Mouse (Mus musculus) mouse embryonic stem cell (cell line): ENCODE measurements around the gene H2-D1.
"Not testable (repeated sequence)": the region's sequence is repeated elsewhere in the genome, so short reads cannot be mapped to it uniquely, and the experiment has no call there.

Source experiments
- in situ Hi-C, 2 experiments: fragments of 300-500 bp; cut with MboI; formaldehyde crosslinking; loops; 1 replicate in 1 of 2; 3 replicates in 1 of 2; pipeline ENCODE4 v1.14.3; 2019 to 2020; ENCODE audit warnings: low sequenced_read_pairs in 2 of 2, low pct_unique_long_range_greater_than_20kb in 1 of 2, mixed read lengths in 1 of 2; ENCODE audit not compliant: unreplicated experiment in 1 of 2

The H2-D1 gene

DNA sequence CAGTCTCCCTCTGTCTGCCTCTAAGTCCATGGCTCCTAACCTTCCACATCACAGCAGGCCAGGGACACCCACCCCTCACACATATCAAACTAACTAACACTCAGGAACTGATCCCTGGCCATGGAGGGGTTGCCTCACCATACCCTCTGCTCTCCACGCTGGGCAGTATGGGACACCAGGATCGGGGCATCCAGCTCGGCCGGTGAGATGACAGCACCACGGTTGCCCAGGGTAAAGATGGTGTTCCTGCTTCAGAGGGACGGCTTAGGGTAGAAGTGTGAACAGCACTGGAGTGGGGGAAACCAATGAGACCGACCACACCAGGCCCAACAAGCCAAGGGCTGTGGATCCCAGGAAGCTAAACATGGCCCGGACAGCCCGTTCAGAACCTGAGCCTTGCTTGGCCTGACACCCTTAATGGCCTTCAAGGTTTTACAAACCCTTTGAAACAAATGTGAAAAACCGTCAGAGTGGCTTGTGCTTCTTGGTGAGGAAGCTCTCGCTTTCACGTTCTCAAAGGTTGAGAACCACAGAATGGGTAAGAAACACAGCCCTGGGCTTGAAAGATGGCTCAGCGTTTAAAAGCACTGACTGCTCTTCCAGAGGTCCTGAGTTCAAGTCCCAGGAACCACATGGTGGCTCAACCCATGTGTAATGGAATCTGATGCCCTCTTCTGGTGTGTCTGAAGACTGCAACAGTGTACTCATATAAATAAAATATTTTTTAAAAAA is 16.6 kb downstream of the H2-D1 start:
- in situ Hi-C loops, result no loop called here

DNA sequence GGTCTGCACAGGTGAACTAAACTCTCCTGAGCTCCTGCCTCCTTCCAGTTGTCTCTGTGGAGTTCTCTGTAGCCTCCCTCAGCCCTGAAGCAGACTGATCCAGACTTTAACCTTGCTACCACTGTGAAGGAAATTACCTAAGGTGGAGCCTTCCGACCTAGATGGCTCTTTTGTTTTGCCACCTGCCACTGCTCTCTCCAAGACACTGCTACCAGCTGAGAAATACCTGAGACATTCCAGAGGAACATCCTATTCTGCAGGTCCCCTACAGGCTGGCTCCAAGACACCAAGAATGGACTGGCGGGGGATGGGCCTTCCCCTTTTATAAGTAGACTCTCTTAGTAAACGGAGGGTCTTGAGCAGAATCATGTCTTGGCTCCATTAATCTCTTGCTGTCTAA is 17.7 kb downstream of the H2-D1 start:
- in situ Hi-C loops, result no loop called here

DNA sequence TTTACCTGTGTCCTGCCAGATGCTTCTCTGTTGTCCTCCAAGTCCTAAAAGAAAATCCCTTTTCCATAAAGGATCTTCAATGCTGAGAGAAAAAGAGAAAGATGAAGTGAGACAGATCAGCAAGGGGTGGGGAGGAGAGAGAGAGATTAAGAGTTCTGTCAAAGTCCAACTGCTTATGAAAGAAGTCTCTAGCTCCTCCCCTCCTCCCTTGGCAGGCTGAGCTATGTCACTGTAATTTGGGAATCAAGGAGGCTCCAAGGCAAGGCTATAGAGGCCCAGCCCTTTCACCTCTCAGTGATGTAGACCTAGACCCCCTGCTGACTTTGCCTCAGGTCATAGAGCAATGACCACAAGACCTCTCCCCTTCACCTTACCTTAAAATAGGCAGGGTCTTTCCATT is 22.9 kb downstream of the H2-D1 start:
- in situ Hi-C loops, result no loop called here

DNA sequence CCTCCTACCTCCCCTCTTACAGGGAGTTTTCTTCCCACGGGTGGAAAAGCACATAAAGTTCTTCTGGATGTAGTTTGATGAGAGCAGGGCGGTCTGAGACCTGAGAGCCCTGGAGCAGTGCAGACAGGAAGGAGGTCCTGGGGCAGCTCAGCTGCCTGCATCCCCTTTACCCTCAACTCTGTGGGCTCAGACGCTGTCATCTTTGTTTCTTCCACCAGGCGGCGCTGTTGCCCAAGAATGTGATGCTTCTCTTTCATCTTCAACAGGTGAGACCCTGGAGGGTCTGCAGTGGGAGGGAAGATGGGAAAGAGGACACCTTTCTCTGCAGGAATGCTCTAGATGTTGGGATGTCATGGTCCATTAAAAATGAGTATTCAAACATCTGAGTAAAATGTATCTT is 33.3 kb downstream of the H2-D1 start:
- in situ Hi-C loops, result not testable (repeated sequence)

DNA sequence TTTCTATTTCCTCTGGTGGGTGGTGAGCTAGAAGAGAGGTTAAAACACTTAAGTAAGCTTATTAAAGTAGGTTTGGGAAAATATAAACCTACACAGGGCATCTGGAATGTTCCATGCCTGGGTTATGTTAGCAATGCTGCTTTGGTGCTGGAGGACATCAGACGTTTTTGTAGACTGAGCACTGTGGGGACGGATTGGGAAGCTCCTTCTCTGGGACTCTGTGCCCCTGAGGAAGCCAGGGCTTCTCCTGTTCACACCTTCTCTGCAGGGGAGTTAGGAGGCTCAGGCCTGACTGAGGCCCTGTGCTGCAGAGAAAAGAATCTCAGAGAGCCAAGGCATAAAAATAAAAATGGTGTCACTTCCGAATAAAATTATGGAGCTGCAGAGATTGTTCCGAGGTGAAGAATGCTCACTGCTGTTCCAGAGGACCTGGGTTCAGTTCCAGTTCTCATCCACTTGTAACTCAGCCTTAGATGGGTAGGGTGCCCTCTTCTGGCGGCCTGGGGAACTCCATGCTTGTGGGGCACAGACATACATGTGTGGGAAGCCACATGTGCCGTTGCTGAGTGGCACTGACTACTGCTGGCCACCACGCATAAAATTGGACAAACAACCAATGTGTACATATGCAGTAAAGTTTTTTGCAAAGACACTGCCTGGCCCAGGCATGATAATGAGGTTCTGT is 37.9 kb downstream of the H2-D1 start:
- in situ Hi-C loops, result loop anchor here in 1 of 2 experiments (5.0 kb wide), 1 partner anchor 38 kb away; the partner anchor contains the start of gene H2-D1

DNA sequence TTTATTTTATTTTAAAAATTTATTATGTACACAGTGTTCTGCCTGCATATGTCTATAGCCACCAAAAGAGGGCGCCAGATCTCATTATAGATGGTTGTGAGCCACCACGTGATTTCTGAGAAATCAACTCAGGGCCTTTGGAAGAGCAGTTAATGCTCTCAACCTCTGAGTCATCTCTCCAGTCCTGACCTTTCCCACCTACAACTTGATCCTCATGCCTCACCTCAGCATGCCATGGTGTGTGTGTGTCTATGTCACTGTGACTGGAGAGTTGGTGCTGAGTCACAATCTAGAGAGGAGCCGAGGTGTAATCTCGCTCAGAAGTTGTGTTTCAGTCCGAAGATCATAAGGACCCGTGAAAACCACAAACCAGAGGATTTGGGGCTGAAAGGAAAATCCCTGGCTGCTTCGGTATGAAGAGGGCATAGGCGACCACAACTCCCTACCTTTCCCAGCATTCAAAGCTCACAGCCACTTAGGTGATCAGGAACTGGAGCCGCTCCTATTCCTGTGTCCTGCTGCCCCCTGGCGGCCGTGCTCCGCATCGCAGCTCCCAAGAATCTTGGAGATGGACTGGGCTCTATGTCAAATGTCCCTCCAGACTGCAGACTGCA is 39.2 kb downstream of the H2-D1 start:
- in situ Hi-C loops, result loop anchor here in 1 of 2 experiments (5.0 kb wide), 1 partner anchor 39 kb away; the partner anchor contains the start of gene H2-D1

DNA sequence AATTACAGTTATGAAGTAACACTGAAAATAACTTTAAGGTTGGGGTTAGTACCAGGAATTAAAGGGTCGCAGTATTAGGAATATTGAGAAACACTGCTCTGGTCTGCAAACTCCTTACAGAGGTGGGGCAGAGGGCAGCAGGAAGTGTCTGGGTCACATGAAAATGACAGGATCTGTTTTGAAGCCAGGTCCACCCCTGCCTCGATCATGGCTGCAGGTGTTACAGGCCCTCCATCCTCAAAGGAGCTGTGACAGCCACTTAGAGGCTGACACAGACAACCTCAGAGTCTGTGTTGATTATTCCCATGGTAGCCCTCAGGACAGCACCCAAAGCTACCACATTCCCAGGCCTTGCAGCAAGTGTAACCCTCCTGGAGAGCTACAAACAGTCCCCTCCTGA is 40.7 kb downstream of the H2-D1 start:
- in situ Hi-C loops, result loop anchor here in 1 of 2 experiments (5.0 kb wide), 1 partner anchor 41 kb away; the partner anchor contains the start of gene H2-D1

DNA sequence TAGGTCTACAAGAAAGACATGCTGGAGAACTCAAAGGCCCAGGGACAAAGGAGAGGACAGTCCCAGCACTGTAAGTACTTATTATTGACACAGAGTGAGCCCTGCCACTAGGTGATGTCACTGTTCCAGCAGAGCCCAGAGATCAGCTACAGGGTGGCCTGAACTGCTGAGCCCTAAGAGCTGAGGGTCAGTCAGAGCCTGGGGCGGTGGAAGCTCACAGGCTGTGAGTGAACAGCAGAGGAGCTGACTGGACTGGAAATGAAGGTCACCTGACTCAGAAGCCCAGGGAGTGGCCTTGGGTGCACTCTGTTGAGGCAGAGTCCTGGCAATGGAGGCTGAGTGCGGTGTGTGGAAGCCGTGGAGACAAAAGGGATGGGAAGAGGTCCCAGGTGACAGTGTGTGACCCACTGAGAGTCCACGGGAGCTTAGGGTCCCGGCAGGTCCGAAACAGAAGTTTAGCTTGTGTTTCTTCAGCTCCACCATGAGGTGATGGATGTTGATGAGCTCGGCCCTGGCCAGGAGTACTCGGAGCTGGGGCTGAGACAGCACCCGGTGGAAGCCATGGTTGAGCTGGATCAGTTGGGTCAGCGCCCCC is 41.3 kb downstream of the H2-D1 start:
- in situ Hi-C loops, result loop anchor here in 1 of 2 experiments (5.0 kb wide), 1 partner anchor 42 kb away; the partner anchor contains the start of gene H2-D1

DNA sequence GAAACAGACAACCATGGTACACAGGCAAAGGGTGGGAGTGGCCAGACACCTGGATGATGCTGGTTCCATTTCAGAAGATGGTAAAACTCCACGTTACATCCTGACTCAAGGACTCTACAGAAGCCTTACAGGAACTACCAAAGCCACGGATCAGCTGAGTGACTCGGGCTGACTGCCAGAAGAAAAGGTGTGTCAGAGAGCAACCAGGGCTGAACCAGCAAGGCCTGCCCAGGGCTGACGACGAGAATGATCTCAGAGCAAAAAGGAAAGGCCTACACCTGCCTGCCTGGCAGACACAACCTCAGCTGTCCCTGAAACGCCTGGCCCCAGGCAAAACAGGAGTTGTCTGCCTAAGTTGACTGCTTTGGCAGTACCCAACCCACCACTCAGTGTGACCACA is 41.9 kb downstream of the H2-D1 start:
- in situ Hi-C loops, result loop anchor here in 1 of 2 experiments (5.0 kb wide), 1 partner anchor 42 kb away; the partner anchor contains the start of gene H2-D1

DNA sequence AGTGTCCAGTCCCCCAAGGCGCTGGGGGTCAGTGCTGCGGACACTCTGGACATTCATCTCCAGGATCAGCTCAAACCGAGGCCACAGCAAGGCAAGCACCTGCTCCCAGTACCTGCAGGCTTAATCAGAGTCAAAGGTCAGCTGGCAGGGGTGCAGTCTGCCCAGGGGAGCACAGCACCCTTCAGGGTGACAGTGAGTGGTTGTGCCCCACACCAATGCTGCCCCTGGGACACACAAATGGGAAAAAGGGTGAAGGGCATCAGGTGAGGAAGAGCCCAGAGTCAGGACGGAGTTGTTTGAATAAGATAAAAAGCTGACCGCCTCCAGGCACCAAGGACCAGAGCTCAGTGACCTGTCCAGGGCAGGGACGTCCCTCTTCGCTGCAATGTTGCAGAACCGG is 42.4 kb downstream of the H2-D1 start:
- in situ Hi-C loops, result loop anchor here in 1 of 2 experiments (5.0 kb wide), 1 partner anchor 43 kb away; the partner anchor contains the start of gene H2-D1
